Mouse (Mus musculus) liver, adult 2 months (tissue): ENCODE data around the gene Ampd1. TPM values are rescaled to one million over a fixed set of nuclear protein-coding genes. Genes with fewer than 3 reads are reported as not detected.
A peak's percentile ranks its signal among the peaks of the same experiment; 100 is the strongest.
"Not testable (repeated sequence)": the region's sequence is repeated elsewhere in the genome, so short reads cannot be mapped to it uniquely, and the experiment has no call there.

Experiments used
- DNase-seq: peaks from one replicate; pipeline ENCODE4 v3.0.0-alpha.2; 2011; ENCODE audit warnings: low read depth, low spot score; ENCODE audit errors: extremely low read depth
- H3K27ac ChIP-seq: fragments of 200-500 bp; replicated peaks from 2 replicates; pipeline ENCODE4 v1.5.1; 2012; ENCODE audit warnings: low read depth, mild to moderate bottlenecking, control low read depth, inconsistent platforms, low read length; ENCODE audit not compliant: insufficient read depth
- H3K27me3 ChIP-seq: fragments of 200-500 bp; 2 replicates; pipeline ENCODE4 v1.6.1; 2012; ENCODE audit warnings: mild to moderate bottlenecking, moderate library complexity, low read length, inconsistent platforms; ENCODE audit not compliant: control insufficient read depth, insufficient read depth
- H3K36me3 ChIP-seq: fragments of 200-500 bp; 2 replicates; pipeline ENCODE4 v1.6.1; 2012; ENCODE audit warnings: low read length, inconsistent platforms; ENCODE audit not compliant: control insufficient read depth, insufficient read depth
- H3K4me1 ChIP-seq: fragments of 200-500 bp; 2 replicates; pipeline ENCODE4 v1.6.1; 2011; ENCODE audit warnings: low read length; ENCODE audit not compliant: control insufficient read depth, insufficient read depth
- H3K4me3 ChIP-seq: fragments of 200-500 bp; 2 replicates; pipeline ENCODE4 v1.5.1; 2011; ENCODE audit warnings: low read depth, mild to moderate bottlenecking, control low read depth, low read length, moderate library complexity; ENCODE audit not compliant: insufficient read depth
- H3K79me2 ChIP-seq: fragments of 200-500 bp; 2 replicates; pipeline ENCODE4 v1.6.1; 2012; ENCODE audit warnings: inconsistent platforms, mild to moderate bottlenecking, low read length, moderate library complexity; ENCODE audit not compliant: control insufficient read depth, insufficient read depth
- H3K9ac ChIP-seq: fragments of 200-500 bp; 2 replicates; pipeline ENCODE4 v1.6.1; 2012; ENCODE audit warnings: low read depth, mild to moderate bottlenecking, control low read depth, inconsistent platforms, low read length
- CTCF ChIP-seq: fragments of 200-500 bp; IDR thresholded peaks from 2 replicates; pipeline ENCODE4 v1.5.1; 2011; ENCODE audit warnings: low read depth, low read length, control low read depth
- POLR2A ChIP-seq: fragments of 200-500 bp; IDR thresholded peaks from 2 replicates; pipeline ENCODE4 v1.6.1; 2011; ENCODE audit warnings: low read length, control low read depth; ENCODE audit not compliant: insufficient read depth; ENCODE audit errors: extremely low read depth
- WGBS: fragments of 180-500 bp; shearing (Covaris S2); methylation state at CpG from one replicate; pipeline ENCODE4 v1.1.7; 2018; 5-methylcytosine and 5-hydroxymethylcytosine counted together
- polyA plus RNA-seq: library from polyadenylated mRNA; depleted of rRNA; stranded (reverse); fragments of >200 nt; gene quantifications from 2 replicates; pipeline ENCODE4 v1.2.3, GENCODE M21; 2012
- total RNA-seq: library from RNA; depleted of rRNA; stranded (reverse); fragments of >200 nt; gene quantifications from 2 replicates; pipeline ENCODE4 v1.2.3, GENCODE M21; 2014

The Ampd1 gene
- total and polyA plus RNA-seq, 2 experiments: 0.46 TPM; not detected in 1

DNA sequence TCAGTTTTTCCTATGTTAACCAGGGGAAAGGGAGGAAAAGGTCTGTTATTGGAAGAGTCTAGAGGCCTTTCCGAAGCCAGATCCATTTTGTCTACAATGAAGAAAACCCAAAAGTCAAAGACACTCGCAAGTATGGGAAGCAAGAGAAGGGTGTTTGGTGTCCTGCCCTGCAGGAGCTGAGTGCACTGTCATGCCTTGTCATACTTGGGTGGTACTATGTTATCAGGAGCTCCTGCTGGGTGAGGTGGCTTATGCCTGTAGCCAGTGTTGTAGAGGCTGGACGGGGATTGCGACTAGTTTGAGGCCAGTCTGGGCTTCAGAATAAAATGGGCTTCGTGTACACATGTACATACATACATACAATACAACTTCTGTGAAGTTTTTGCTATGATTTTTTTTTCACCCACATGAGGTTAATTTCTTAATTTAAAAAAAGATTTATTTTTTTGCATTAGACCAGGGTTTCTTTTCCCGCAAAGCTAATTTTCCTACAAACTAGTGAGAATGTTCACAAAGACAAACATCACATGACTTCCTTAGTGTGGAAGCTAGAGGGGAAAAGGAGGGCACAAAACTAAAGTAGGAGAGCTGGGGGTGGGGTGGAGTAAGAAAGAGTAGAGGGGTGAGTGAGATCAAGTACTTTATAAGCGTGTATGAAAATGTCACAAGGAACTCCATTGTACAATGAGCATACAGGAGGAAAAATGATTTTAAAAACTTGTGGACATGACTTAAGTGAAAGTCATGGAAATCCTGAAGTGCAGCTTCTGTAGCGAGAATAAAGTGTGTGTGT lies 55.7 kb downstream of the Ampd1 start:
- Histone ChIP-seq H3K79me2 (no peaks in the 10 kb centered on the region), H3K4me1 (no peaks in the 10 kb centered on the region; the same call in 1 of the 2 replicates), H3K27ac (peak overlapping the region; percentile 51; the same call in 1 of the 2 replicates), H3K27me3 (no peaks in the 10 kb centered on the region), H3K4me3 (no peak overlapping the region), H3K36me3 (no peaks in the 10 kb centered on the region), H3K9ac (no peak overlapping the region)
- TF ChIP-seq CTCF: no peak
- no peak for TF ChIP-seq POLR2A
- DNase-seq: no peak
- WGBS: 78% methylated on average over 8 of the region's 8 CpGs

DNA sequence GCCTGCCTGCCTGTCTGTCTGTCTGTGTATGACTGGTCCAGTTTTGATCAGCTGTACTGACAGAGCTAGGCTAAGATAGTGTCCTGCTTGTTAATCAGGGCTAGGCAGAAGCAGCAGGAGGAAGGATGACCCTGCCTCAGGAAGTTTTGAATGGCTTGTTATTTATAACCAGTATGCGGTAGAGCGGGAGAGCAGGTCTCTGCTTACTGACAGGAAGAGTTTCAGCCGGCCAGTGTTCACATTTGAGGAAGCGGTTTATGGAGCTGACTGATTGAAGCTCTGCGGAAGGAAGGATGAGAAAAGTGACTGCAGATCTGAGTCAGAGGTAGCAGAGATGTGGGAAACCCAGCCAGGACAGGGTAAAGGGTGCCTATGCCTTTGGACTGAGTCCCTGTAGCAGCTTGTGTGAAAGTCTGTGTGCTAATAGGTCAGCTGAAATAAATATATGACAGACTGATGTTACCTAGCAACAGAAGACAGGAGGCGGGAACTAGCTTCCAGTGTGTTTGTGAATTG lies 56.5 kb downstream of the Ampd1 start:
- Histone ChIP-seq H3K4me1 (no peaks in the 10 kb centered on the region; the same call in 1 of the 2 replicates), H3K27me3 (no peaks in the 10 kb centered on the region), H3K9ac (no peak overlapping the region), H3K36me3 (no peaks in the 10 kb centered on the region), H3K27ac (peak overlapping the region; percentile 51; the same call in 1 of the 2 replicates), H3K4me3 (no peak overlapping the region), H3K79me2 (no peaks in the 10 kb centered on the region)
- peak; percentile 7 for DNase-seq
- WGBS: 70% methylated on average over 6 of the region's 6 CpGs
- no peak for TF ChIP-seq CTCF
- no peak for TF ChIP-seq POLR2A

GRCm38 (mm10) chr3:103133098-103133497 lies 59.3 kb downstream of the Ampd1 start:
- no peak overlapping the region for H3K4me3 ChIP-seq
- H3K9ac ChIP-seq: no peak overlapping the region

GRCm38 (mm10) chr3:103136414-103137077 lies 62.7 kb downstream of the Ampd1 start:
- H3K4me1 ChIP-seq: no peaks in the 10 kb centered on the region
- H3K27ac ChIP-seq: no peak overlapping the region
- no peak for TF ChIP-seq POLR2A
- TF ChIP-seq CTCF: no peak
- H3K4me3 ChIP-seq: no peak overlapping the region
- WGBS: 18% methylated on average over 4 of the region's 4 CpGs
- no peaks in the 10 kb centered on the region for H3K79me2 ChIP-seq
- no peaks in the 10 kb centered on the region for H3K27me3 ChIP-seq
- DNase-seq: peak; percentile 75
- H3K9ac ChIP-seq: no peak overlapping the region
- no peaks in the 10 kb centered on the region for H3K36me3 ChIP-seq

More at GRCm38 (mm10) chr3:103133098-103133497, 59.3 kb downstream of the Ampd1 start:
- DNase-seq: no peak
- Histone ChIP-seq H3K27me3 (no peaks in the 10 kb centered on the region), H3K27ac (no peak overlapping the region), H3K4me1 (no peaks in the 10 kb centered on the region; the same call in 1 of the 2 replicates), H3K79me2 (no peaks in the 10 kb centered on the region), H3K36me3 (no peaks in the 10 kb centered on the region)
- TF ChIP-seq CTCF: no peak
- no peak for TF ChIP-seq POLR2A
- WGBS: 95% methylated on average over 10 of the region's 10 CpGs

GRCm38 (mm10) chr3:103139047-103139446 lies 65.2 kb downstream of the Ampd1 start:
- H3K9ac ChIP-seq: no peak overlapping the region
- TF ChIP-seq POLR2A (no peak), CTCF (no peak)
- H3K79me2 ChIP-seq: no peaks in the 10 kb centered on the region
- no peak overlapping the region for H3K4me3 ChIP-seq
- WGBS: 80% methylated on average over 8 of the region's 8 CpGs
- no peaks in the 10 kb centered on the region for H3K27me3 ChIP-seq
- no peaks in the 10 kb centered on the region for H3K4me1 ChIP-seq
- no peaks in the 10 kb centered on the region for H3K36me3 ChIP-seq
- H3K27ac ChIP-seq: peak overlapping the region; percentile 38
- DNase-seq: no peak

- not testable (repeated sequence) for H3K4me3 ChIP-seq, H3K27me3 ChIP-seq, DNase-seq, H3K79me2 ChIP-seq, H3K36me3 ChIP-seq, H3K4me1 ChIP-seq, H3K9ac ChIP-seq
- 70% methylated on average over 11 of the region's 11 CpGs for WGBS
- H3K27ac ChIP-seq: peak overlapping the region; percentile 37; the same call in 1 of the 2 replicates
These were observed 66.5 kb downstream of the Ampd1 start for GRCm38 (mm10) chr3:103140095-103140838.
